Mouse (Mus musculus) MEL (cell line): Measurements from ENCODE around the gene Mcl1.
"Not testable (repeated sequence)": the region's sequence is repeated elsewhere in the genome, so short reads cannot be mapped to it uniquely, and the experiment has no call there.

ENCODE experiments used
- CHD2 ChIP-seq: IDR thresholded peaks from 2 replicates; pipeline ENCODE4 v1.6.1; 2011; ENCODE audit warnings: low read length, improper control_type of control experiment
- CTCF ChIP-seq, 3 experiments: IDR thresholded peaks in 2 of 3; conservative IDR thresholded peaks in 1 of 3; 2 replicates each; pipeline ENCODE4 v1.5.1; 2011 to 2012; ENCODE audit warnings: low read length in 3 of 3, low read depth in 2 of 3, mild to moderate bottlenecking in 2 of 3, improper control_type of control experiment in 1 of 3, inconsistent platforms in 1 of 3, mixed read lengths in 1 of 3, moderate library complexity in 1 of 3; ENCODE audit not compliant: control insufficient read depth in 1 of 3, insufficient read depth in 1 of 3, poor library complexity in 1 of 3, severe bottlenecking in 1 of 3
- EP300 ChIP-seq, 2 experiments: IDR thresholded peaks; 2 replicates each; pipeline ENCODE4 v1.6.1; 2011; ENCODE audit warnings: improper control_type of control experiment in 2 of 2, low read length in 2 of 2, low read depth in 1 of 2, mild to moderate bottlenecking in 1 of 2
- NELFE ChIP-seq: IDR thresholded peaks from 2 replicates; pipeline ENCODE4 v1.6.1; 2011; ENCODE audit warnings: low read depth, low read length, improper control_type of control experiment
- NRF1 ChIP-seq: IDR thresholded peaks from 2 replicates; pipeline ENCODE4 v1.6.1; 2014; ENCODE audit warnings: low read depth, mild to moderate bottlenecking, inconsistent platforms, low read length, improper control_type of control experiment, moderate library complexity; ENCODE audit not compliant: poor library complexity, insufficient read depth, severe bottlenecking
- POLR2A ChIP-seq, 2 experiments: IDR thresholded peaks; 2 replicates each; pipeline ENCODE4 v1.6.1; 2011 to 2012; ENCODE audit warnings: low read length in 2 of 2, mild to moderate bottlenecking in 2 of 2, control low read depth in 1 of 2, improper control_type of control experiment in 1 of 2, low read depth in 1 of 2, moderate library complexity in 1 of 2; ENCODE audit not compliant: control insufficient read depth in 1 of 2, insufficient read depth in 1 of 2, poor library complexity in 1 of 2
- USF1 ChIP-seq: IDR thresholded peaks from 2 replicates; pipeline ENCODE4 v1.6.1; 2014; ENCODE audit warnings: low read depth, mild to moderate bottlenecking, inconsistent platforms, low read length, improper control_type of control experiment, moderate library complexity
- ZC3H11A ChIP-seq: IDR thresholded peaks from 2 replicates; pipeline ENCODE4 v1.6.1; 2012; ENCODE audit warnings: low read depth, mild to moderate bottlenecking, inconsistent platforms, low read length, improper control_type of control experiment
- ZKSCAN1 ChIP-seq: IDR thresholded peaks from 2 replicates; pipeline ENCODE4 v1.6.1; 2012; ENCODE audit warnings: low read depth, mild to moderate bottlenecking, inconsistent platforms, low read length, improper control_type of control experiment, moderate library complexity
- ZMIZ1 ChIP-seq: IDR thresholded peaks from 2 replicates; pipeline ENCODE4 v1.6.1; 2012; ENCODE audit warnings: low read depth, mild to moderate bottlenecking, inconsistent platforms, low read length, improper control_type of control experiment, moderate library complexity
- ZNF384 ChIP-seq: IDR thresholded peaks from 2 replicates; pipeline ENCODE4 v1.6.1; 2012; ENCODE audit warnings: low read depth, mild to moderate bottlenecking, inconsistent platforms, low read length, improper control_type of control experiment

GRCm38 (mm10) chr3:95670419-95670818, 11.8 kb downstream of the Mcl1 start:
- TF ChIP-seq ZMIZ1; ZC3H11A; ZKSCAN1; ZNF384; NRF1; CHD2; POLR2A (IDR thresholded peaks at IDR 0.05; ENCODE audit: control insufficient read depth in 1 of 2, insufficient read depth in 1 of 2, low read depth in 1 of 2, low read length in 2 of 2, poor library complexity in 1 of 2); NELFE; EP300 (IDR thresholded peaks at IDR 0.05; ENCODE audit: low read depth in 1 of 2, low read length in 2 of 2); USF1: not testable (repeated sequence)
- TF ChIP-seq CTCF (IDR thresholded peaks at IDR 0.05 in 2 of 3, conservative IDR thresholded peaks at IDR 0.05 in 1 of 3; ENCODE audit: control insufficient read depth in 1 of 3, insufficient read depth in 1 of 3, low read depth in 2 of 3, low read length in 3 of 3, poor library complexity in 1 of 3, severe bottlenecking in 1 of 3): peak in 1 of 3 experiments; percentile 48; a peak in 2 of 6 replicates
